Mouse (Mus musculus) neural tube, embryonic 13.5 days (tissue): ENCODE measurements around the gene Cbln3. TPM values are rescaled to one million over a fixed set of nuclear protein-coding genes. Genes with fewer than 3 reads are reported as not detected.

Source experiments
- ATAC-seq: fragments of 200-750 bp; cut with Nextera tagmentation; 2 replicates; pipeline ENCODE4 v1.8.0; 2017; ENCODE audit warnings: low read depth, mild to moderate bottlenecking, moderate TSS enrichment, moderate library complexity
- H3K27ac ChIP-seq: fragments of 300-500 bp; sonication (generic); replicated peaks from 2 replicates; pipeline ENCODE4 v1.5.1; 2015; ENCODE audit warnings: moderate library complexity, mild to moderate bottlenecking, inconsistent platforms
- H3K27me3 ChIP-seq: fragments of 300-500 bp; sonication (generic); 2 replicates; pipeline ENCODE4 v1.6.1; 2015; ENCODE audit warnings: mild to moderate bottlenecking, inconsistent platforms
- H3K36me3 ChIP-seq: fragments of 300-500 bp; sonication (generic); 2 replicates; pipeline ENCODE4 v1.6.1; 2015; ENCODE audit warnings: mild to moderate bottlenecking, inconsistent platforms
- H3K4me1 ChIP-seq: fragments of 300-500 bp; sonication (generic); replicated peaks from 2 replicates; pipeline ENCODE4 v1.6.1; 2015; ENCODE audit warnings: inconsistent platforms
- H3K4me2 ChIP-seq: fragments of 300-500 bp; sonication (generic); 2 replicates; pipeline ENCODE4 v1.6.1; 2015; ENCODE audit warnings: inconsistent platforms, mild to moderate bottlenecking, moderate library complexity
- H3K4me3 ChIP-seq: fragments of 300-500 bp; sonication (generic); 2 replicates; pipeline ENCODE4 v1.5.1; 2015; ENCODE audit warnings: mild to moderate bottlenecking, inconsistent platforms
- H3K9ac ChIP-seq: fragments of 300-500 bp; sonication (generic); 2 replicates; pipeline ENCODE4 v1.6.1; 2015; ENCODE audit warnings: moderate library complexity, mild to moderate bottlenecking, inconsistent platforms
- H3K9me3 ChIP-seq: fragments of 300-500 bp; sonication (generic); 2 replicates; pipeline ENCODE4 v1.6.1; 2016; ENCODE audit warnings: inconsistent platforms
- WGBS: fragments of 180-500 bp; shearing (Covaris S2); methylation state at CpG from one replicate; pipeline ENCODE4 v1.1.7; 2015; 5-methylcytosine and 5-hydroxymethylcytosine counted together
- polyA plus RNA-seq: library from polyadenylated mRNA; unstranded; fragments of >200 nt; fragmentation: Nextera tagmentation; extraction: Ambion mirVana; gene quantifications from 2 replicates; pipeline ENCODE4 v1.2.1, GENCODE M21; 2015

Cbln3 gene
- polyA plus RNA-seq, 1 experiment from 2014 or later, result 0.25 TPM

DNA sequence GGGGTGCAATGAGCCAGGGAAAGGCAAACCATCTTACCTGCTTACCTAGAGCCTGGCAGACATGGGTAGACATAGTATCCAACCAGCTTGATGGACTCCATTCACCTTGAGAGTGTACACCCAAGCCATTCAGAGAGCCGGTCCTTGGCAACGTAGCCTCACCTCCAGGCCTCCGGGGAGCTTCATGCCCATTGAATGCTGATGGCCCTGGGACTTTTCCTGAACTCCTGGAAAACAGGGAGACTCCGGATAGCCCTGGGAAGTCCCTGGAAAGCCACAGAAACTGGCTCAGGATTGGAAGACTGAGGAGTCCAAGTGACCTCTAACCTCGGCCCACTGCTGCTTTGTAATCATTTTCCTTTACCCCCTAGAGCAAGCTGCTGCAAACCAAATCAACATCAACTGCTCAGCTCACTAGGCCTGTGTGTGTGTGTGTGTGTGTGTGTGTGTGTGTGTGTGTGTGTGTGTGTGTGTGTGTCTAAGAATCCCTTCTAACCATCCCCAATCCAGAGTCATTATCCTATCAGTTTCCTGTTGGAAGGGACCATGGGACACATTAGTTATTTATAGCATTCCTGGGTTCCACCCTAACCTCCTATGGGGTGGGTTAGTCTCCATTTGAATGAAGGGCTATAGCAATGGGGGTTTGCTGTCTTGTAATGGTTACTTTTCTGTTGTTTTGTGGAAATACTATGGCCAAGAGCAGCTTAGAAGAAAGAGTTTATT, 49.2 kb downstream of the Cbln3 start:
- Histone ChIP-seq H3K9me3 (no peaks in the 10 kb centered on the region), H3K36me3 (no peaks in the 10 kb centered on the region), H3K4me1 (no peaks in the 10 kb centered on the region), H3K4me3 (no peak overlapping the region), H3K27me3 (no peaks in the 10 kb centered on the region), H3K27ac (no peak overlapping the region), H3K4me2 (no peak overlapping the region), H3K9ac (no peak overlapping the region)
- no peak for ATAC-seq
- WGBS, result 71% methylated on average over 5 of the region's 5 CpGs

DNA sequence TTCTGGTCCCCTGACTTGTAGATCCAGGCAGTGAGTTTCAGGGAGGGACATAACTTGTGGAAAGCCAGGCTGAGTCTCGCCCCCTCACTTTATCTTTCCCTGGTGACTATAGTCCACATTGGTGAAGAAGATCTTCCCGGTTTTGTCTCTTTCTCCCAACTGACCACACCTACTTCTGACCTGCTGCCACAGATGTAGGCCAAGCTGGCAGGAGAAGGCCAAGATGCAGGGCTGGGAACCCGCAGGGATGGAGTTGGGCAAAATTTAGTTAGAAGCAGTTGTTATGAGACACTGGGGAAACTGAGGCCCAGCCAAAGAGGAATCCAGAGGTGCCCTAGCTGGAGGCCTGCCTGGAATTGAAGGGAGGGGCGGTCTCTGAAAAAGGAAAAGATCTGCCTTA, 51.1 kb downstream of the Cbln3 start:
- Histone ChIP-seq H3K9me3 (no peaks in the 10 kb centered on the region), H3K4me2 (no peak overlapping the region), H3K27me3 (no peaks in the 10 kb centered on the region), H3K4me3 (no peak overlapping the region), H3K4me1 (0 out of 2 replicates have a peak, but pooled peaks cover 4% of the 10 kb centered on the region), H3K36me3 (no peaks in the 10 kb centered on the region), H3K27ac (no peak overlapping the region), H3K9ac (no peak overlapping the region)
- 85% methylated on average over 4 of the region's 4 CpGs for WGBS
- ATAC-seq, result no peak

DNA sequence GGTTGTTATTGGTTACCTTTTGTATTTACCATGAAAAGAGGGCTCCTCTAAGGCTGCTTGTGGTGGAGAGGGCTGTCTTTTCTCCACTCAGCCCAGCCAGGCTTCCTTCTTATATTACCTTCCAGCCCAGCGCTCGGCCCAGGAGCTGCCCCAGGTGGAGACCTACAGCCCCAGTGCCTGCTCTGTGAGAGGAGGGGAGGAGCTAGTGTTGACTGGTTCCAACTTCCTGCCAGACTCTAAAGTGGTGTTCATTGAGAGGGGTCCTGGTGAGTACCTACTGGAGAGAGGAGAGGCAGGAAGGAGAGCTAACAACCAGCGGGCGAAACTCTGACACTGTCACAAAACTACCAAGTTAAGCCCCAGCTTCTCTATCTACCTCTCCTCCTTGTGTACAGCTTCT, 53.9 kb downstream of the Cbln3 start:
- H3K27ac ChIP-seq, result no peak overlapping the region
- no peak overlapping the region for H3K9ac ChIP-seq
- no peaks in the 10 kb centered on the region for H3K9me3 ChIP-seq
- H3K4me1 ChIP-seq, result peaks cover 29% of the 10 kb centered on the region
- no peak overlapping the region for H3K4me2 ChIP-seq
- no peaks in the 10 kb centered on the region for H3K36me3 ChIP-seq
- peaks cover 24% of the 10 kb centered on the region for H3K27me3 ChIP-seq
- WGBS, result 85% methylated on average over 4 of the region's 4 CpGs
- H3K4me3 ChIP-seq, result no peak overlapping the region
- ATAC-seq, result no peak

DNA sequence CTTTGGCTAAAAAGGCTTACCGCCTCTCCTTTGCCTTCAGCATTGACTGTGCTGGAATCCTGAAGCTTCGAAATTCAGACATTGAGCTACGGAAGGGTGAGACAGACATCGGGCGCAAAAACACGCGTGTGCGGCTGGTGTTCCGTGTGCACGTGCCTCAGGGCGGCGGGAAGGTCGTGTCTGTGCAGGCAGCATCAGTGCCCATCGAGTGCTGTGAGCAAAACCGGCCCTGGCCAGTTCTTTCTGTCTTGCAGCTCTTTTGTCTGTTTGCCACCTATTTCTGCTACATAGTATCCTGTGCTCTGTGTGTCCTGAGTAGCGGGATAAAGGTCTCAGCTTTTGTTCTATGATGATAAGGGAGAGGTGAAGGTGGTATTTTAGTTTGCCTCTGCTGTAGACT, 54.3 kb downstream of the Cbln3 start:
- Histone ChIP-seq H3K27ac (no peak overlapping the region), H3K27me3 (peaks cover 28% of the 10 kb centered on the region), H3K4me2 (no peak overlapping the region), H3K9me3 (no peaks in the 10 kb centered on the region), H3K36me3 (no peaks in the 10 kb centered on the region), H3K4me1 (peaks cover 34% of the 10 kb centered on the region), H3K4me3 (no peak overlapping the region), H3K9ac (no peak overlapping the region)
- WGBS, result 93% methylated on average over 16 of the region's 16 CpGs
- ATAC-seq, result no peak

Other genes with a start within 250 kb of the Cbln3 start
- gene Ipo4, start 248.4 kb downstream of the Cbln3 start, polyA plus RNA-seq, result 81.6 and 84.5 TPM in 2 replicates
- 1.9 and 3.0 TPM in 2 replicates for gene Gm49378, start 246.5 kb downstream of the Cbln3 start, polyA plus RNA-seq
- 60.0 and 61.2 TPM in 2 replicates for gene Tm9sf1, start 240.6 kb downstream of the Cbln3 start, polyA plus RNA-seq
- gene Tssk4, start 234.2 kb downstream of the Cbln3 start, polyA plus RNA-seq, result 0.30 and 0.31 TPM in 2 replicates
- gene Mdp1, start 223.9 kb downstream of the Cbln3 start, polyA plus RNA-seq, result 68.6 and 70.4 TPM in 2 replicates
- gene Gmpr2, start 212.5 kb downstream of the Cbln3 start, polyA plus RNA-seq, result 51.1 and 55.0 TPM in 2 replicates
- 551 and 603 TPM in 2 replicates for gene Nedd8, start 212.3 kb downstream of the Cbln3 start, polyA plus RNA-seq
- 26.3 and 26.9 TPM in 2 replicates for gene Tinf2, start 202.6 kb downstream of the Cbln3 start, polyA plus RNA-seq
- 0.17 and 0.66 TPM in 2 replicates for gene Tgm1, start 170.5 kb downstream of the Cbln3 start, polyA plus RNA-seq
- gene Rabggta, start 162.1 kb downstream of the Cbln3 start, polyA plus RNA-seq, result 50.6 and 53.2 TPM in 2 replicates
- gene Dhrs1, start 138.7 kb downstream of the Cbln3 start, polyA plus RNA-seq, result 90.0 and 95.0 TPM in 2 replicates
- 29.3 and 32.7 TPM in 2 replicates for gene Nop9, start 138.7 kb downstream of the Cbln3 start, polyA plus RNA-seq
- gene Cideb, start 125.9 kb downstream of the Cbln3 start, polyA plus RNA-seq, result 0.24 TPM in 1 of 2 replicates, not detected in the other
- gene Ltb4r2, start 123.0 kb downstream of the Cbln3 start, polyA plus RNA-seq, result 0.29 and 0.33 TPM in 2 replicates
- 0.21 and 0.28 TPM in 2 replicates for gene Ltb4r1, start 118.4 kb downstream of the Cbln3 start, polyA plus RNA-seq
- gene Adcy4, start 100.3 kb downstream of the Cbln3 start, polyA plus RNA-seq, result 4.4 and 5.7 TPM in 2 replicates
- gene Ripk3, start 95.5 kb downstream of the Cbln3 start, polyA plus RNA-seq, result 4.3 and 4.7 TPM in 2 replicates
- 12.2 and 14.2 TPM in 2 replicates for gene Nfatc4, start 61.2 kb downstream of the Cbln3 start, polyA plus RNA-seq
- gene Nynrin, start 30.4 kb downstream of the Cbln3 start, polyA plus RNA-seq, result 11.8 and 12.7 TPM in 2 replicates
- gene Khnyn, start 555 bp upstream of the Cbln3 start, polyA plus RNA-seq, result 10.5 and 11.1 TPM in 2 replicates
- 105 and 109 TPM in 2 replicates for gene Sdr39u1, start 15.9 kb upstream of the Cbln3 start, polyA plus RNA-seq
- 0.47 TPM in 1 of 2 replicates, not detected in the other for gene Cma1, start 60.3 kb upstream of the Cbln3 start, polyA plus RNA-seq
- gene Cma2, start 66.6 kb upstream of the Cbln3 start, polyA plus RNA-seq, result not detected in 2 replicates
- gene Mcpt1, start 133.6 kb upstream of the Cbln3 start, polyA plus RNA-seq, result not detected in 2 replicates
- not detected in 2 replicates for gene Mcpt9, start 146.1 kb upstream of the Cbln3 start, polyA plus RNA-seq
- gene Mcpt2, start 157.6 kb upstream of the Cbln3 start, polyA plus RNA-seq, result not detected in 2 replicates
- gene Mcpt4, start 177.9 kb upstream of the Cbln3 start, polyA plus RNA-seq, result not detected in 2 replicates
- not detected in 2 replicates for gene Mcpt8, start 200.9 kb upstream of the Cbln3 start, polyA plus RNA-seq
- gene Ctsg, start 218.2 kb upstream of the Cbln3 start, polyA plus RNA-seq, result not detected in 2 replicates
- gene Gzme, start 236.2 kb upstream of the Cbln3 start, polyA plus RNA-seq, result not detected in 2 replicates
- not detected in 2 replicates for gene Gzmd, start 248.2 kb upstream of the Cbln3 start, polyA plus RNA-seq